Mouse (Mus musculus) cortical plate, adult 2 months (tissue): Measurements from ENCODE around the gene Sap25.

ENCODE experiments used
- CTCF ChIP-seq: fragments of 200-500 bp; IDR thresholded peaks from 2 replicates; pipeline ENCODE4 v1.5.1; 2011; ENCODE audit warnings: mild to moderate bottlenecking, control low read depth, low read length; ENCODE audit not compliant: insufficient read depth; ENCODE audit errors: extremely low read depth
- POLR2A ChIP-seq: fragments of 200-500 bp; IDR thresholded peaks from 2 replicates; pipeline ENCODE4 v1.6.1; 2011; ENCODE audit warnings: mild to moderate bottlenecking, low read length, control low read depth; ENCODE audit not compliant: insufficient read depth; ENCODE audit errors: extremely low read depth

- TF ChIP-seq POLR2A: no peak
- TF ChIP-seq CTCF: no peak
Observed at GRCm38 (mm10) chr5:137660064-137660688, 19.0 kb downstream of the Sap25 start.
